Mouse (Mus musculus): ENCODE results near the gene Gtf3c1. TPM values are rescaled to one million over a fixed set of nuclear protein-coding genes. Genes with fewer than 3 reads are reported as not detected.

Gtf3c1 gene
- polyA plus RNA-seq, 1 experiment from 2014 or later: 32.6 TPM

- H3K4me1 ChIP-seq: peaks cover 9% of the 10 kb centered on the region
- no peak overlapping the region for H3K9ac ChIP-seq
- H3K4me2 ChIP-seq: no peak overlapping the region
- H3K9me3 ChIP-seq (replicated peaks): no peaks in the 10 kb centered on the region
- ATAC-seq: 0 out of 2 replicates have a peak, but pooled peaks have one; percentile 9
- H3K36me3 ChIP-seq (ENCODE audit: poor library complexity, severe bottlenecking): peaks cover 39% of the 10 kb centered on the region
- peak overlapping the region; percentile 25; the same call in 1 of the 2 replicates for H3K27ac ChIP-seq
- WGBS: 78% methylated on average over 6 of the region's 6 CpGs
- H3K4me3 ChIP-seq: no peak overlapping the region
- H3K27me3 ChIP-seq: no peaks in the 10 kb centered on the region
Observed at GRCm38 (mm10) chr7:125638376-125638775, 69.2 kb downstream of the Gtf3c1 start.

- H3K9me3 ChIP-seq (replicated peaks): no peaks in the 10 kb centered on the region
- H3K27ac ChIP-seq: no peak overlapping the region
- no peak for ATAC-seq
- peaks cover 9% of the 10 kb centered on the region for H3K4me1 ChIP-seq
- no peaks in the 10 kb centered on the region for H3K27me3 ChIP-seq
- peaks cover 30% of the 10 kb centered on the region for H3K36me3 ChIP-seq (ENCODE audit: poor library complexity, severe bottlenecking)
- H3K4me2 ChIP-seq: no peak overlapping the region
- no peak overlapping the region for H3K9ac ChIP-seq
- 88% methylated on average over 8 of the region's 8 CpGs for WGBS
- H3K4me3 ChIP-seq: no peak overlapping the region
Observed at GRCm38 (mm10) chr7:125637220-125638140, 70.1 kb downstream of the Gtf3c1 start.

GRCm38 (mm10) chr7:125630989-125631388, 76.6 kb downstream of the Gtf3c1 start:
- Histone ChIP-seq H3K9me3 (replicated peaks) (no peaks in the 10 kb centered on the region), H3K9ac (no peak overlapping the region), H3K27ac (no peak overlapping the region), H3K36me3 (ENCODE audit: poor library complexity, severe bottlenecking) (no peaks in the 10 kb centered on the region), H3K4me2 (no peak overlapping the region), H3K27me3 (no peaks in the 10 kb centered on the region), H3K4me1 (peaks cover 5% of the 10 kb centered on the region; the same call in 1 of the 2 replicates), H3K4me3 (no peak overlapping the region)
- no peak for ATAC-seq
- 84% methylated on average over 3 of the region's 3 CpGs for WGBS

GRCm38 (mm10) chr7:125630317-125630716, 77.3 kb downstream of the Gtf3c1 start:
- Histone ChIP-seq H3K4me1 (peaks cover 5% of the 10 kb centered on the region; the same call in 1 of the 2 replicates), H3K9me3 (replicated peaks) (no peaks in the 10 kb centered on the region), H3K9ac (no peak overlapping the region), H3K4me3 (no peak overlapping the region), H3K36me3 (ENCODE audit: poor library complexity, severe bottlenecking) (no peaks in the 10 kb centered on the region), H3K27me3 (no peaks in the 10 kb centered on the region), H3K27ac (no peak overlapping the region), H3K4me2 (no peak overlapping the region)
- 73% methylated on average over 4 of the region's 4 CpGs for WGBS
- ATAC-seq: no peak

- no peaks in the 10 kb centered on the region for H3K9me3 ChIP-seq (replicated peaks)
- H3K36me3 ChIP-seq (ENCODE audit: poor library complexity, severe bottlenecking): no peaks in the 10 kb centered on the region
- ATAC-seq: no peak
- H3K27ac ChIP-seq: no peak overlapping the region
- H3K27me3 ChIP-seq: no peaks in the 10 kb centered on the region
- no peak overlapping the region for H3K9ac ChIP-seq
- 69% methylated on average over 7 of the region's 7 CpGs for WGBS
- no peak overlapping the region for H3K4me3 ChIP-seq
- H3K4me2 ChIP-seq: no peak overlapping the region
- no peaks in the 10 kb centered on the region for H3K4me1 ChIP-seq
Observed at GRCm38 (mm10) chr7:125625829-125626228, 81.8 kb downstream of the Gtf3c1 start.

- 66% methylated on average over 4 of the region's 4 CpGs for WGBS
- no peak overlapping the region for H3K4me3 ChIP-seq
- no peaks in the 10 kb centered on the region for H3K36me3 ChIP-seq (ENCODE audit: poor library complexity, severe bottlenecking)
- no peaks in the 10 kb centered on the region for H3K27me3 ChIP-seq
- H3K9me3 ChIP-seq (replicated peaks): no peaks in the 10 kb centered on the region
- H3K9ac ChIP-seq: no peak overlapping the region
- no peaks in the 10 kb centered on the region for H3K4me1 ChIP-seq
- no peak overlapping the region for H3K4me2 ChIP-seq
- no peak overlapping the region for H3K27ac ChIP-seq
- no peak for ATAC-seq
Observed at GRCm38 (mm10) chr7:125625219-125625618, 82.4 kb downstream of the Gtf3c1 start.

- no peaks in the 10 kb centered on the region for H3K9me3 ChIP-seq (replicated peaks)
- no peaks in the 10 kb centered on the region for H3K36me3 ChIP-seq (ENCODE audit: poor library complexity, severe bottlenecking)
- ATAC-seq: no peak
- WGBS: 84% methylated on average over 7 of the region's 7 CpGs
- H3K4me2 ChIP-seq: no peak overlapping the region
- no peak overlapping the region for H3K27ac ChIP-seq
- H3K27me3 ChIP-seq: no peaks in the 10 kb centered on the region
- H3K4me3 ChIP-seq: no peak overlapping the region
- H3K4me1 ChIP-seq: no peaks in the 10 kb centered on the region
- H3K9ac ChIP-seq: no peak overlapping the region
Observed at GRCm38 (mm10) chr7:125622741-125623685, 84.6 kb downstream of the Gtf3c1 start.

- no peaks in the 10 kb centered on the region for H3K4me1 ChIP-seq
- H3K36me3 ChIP-seq (ENCODE audit: poor library complexity, severe bottlenecking): no peaks in the 10 kb centered on the region
- no peak overlapping the region for H3K4me3 ChIP-seq
- H3K4me2 ChIP-seq: no peak overlapping the region
- H3K9me3 ChIP-seq (replicated peaks): no peaks in the 10 kb centered on the region
- H3K27me3 ChIP-seq: no peaks in the 10 kb centered on the region
- no peak overlapping the region for H3K9ac ChIP-seq
- ATAC-seq: no peak
- no peak overlapping the region for H3K27ac ChIP-seq
- 80% methylated on average over 4 of the region's 4 CpGs for WGBS
Observed at GRCm38 (mm10) chr7:125620077-125620476, 87.5 kb downstream of the Gtf3c1 start.

GRCm38 (mm10) chr7:125618016-125618415, 89.6 kb downstream of the Gtf3c1 start:
- Histone ChIP-seq H3K27me3 (no peaks in the 10 kb centered on the region), H3K4me3 (no peak overlapping the region), H3K9me3 (replicated peaks) (no peaks in the 10 kb centered on the region), H3K9ac (no peak overlapping the region), H3K36me3 (ENCODE audit: poor library complexity, severe bottlenecking) (no peaks in the 10 kb centered on the region), H3K4me1 (no peaks in the 10 kb centered on the region), H3K4me2 (no peak overlapping the region), H3K27ac (no peak overlapping the region)
- 88% methylated on average over 7 of the region's 7 CpGs for WGBS
- no peak for ATAC-seq

GRCm38 (mm10) chr7:125615453-125615852, 92.1 kb downstream of the Gtf3c1 start:
- Histone ChIP-seq H3K9ac (no peak overlapping the region), H3K9me3 (replicated peaks) (no peaks in the 10 kb centered on the region), H3K4me2 (no peak overlapping the region), H3K27ac (no peak overlapping the region), H3K4me3 (no peak overlapping the region), H3K27me3 (no peaks in the 10 kb centered on the region), H3K4me1 (no peaks in the 10 kb centered on the region), H3K36me3 (ENCODE audit: poor library complexity, severe bottlenecking) (no peaks in the 10 kb centered on the region)
- WGBS: 90% methylated on average over 7 of the region's 7 CpGs
- ATAC-seq: no peak

- Histone ChIP-seq H3K27ac (no peak overlapping the region), H3K27me3 (no peaks in the 10 kb centered on the region), H3K4me3 (no peak overlapping the region), H3K9me3 (replicated peaks) (no peaks in the 10 kb centered on the region), H3K4me2 (no peak overlapping the region), H3K36me3 (ENCODE audit: poor library complexity, severe bottlenecking) (no peaks in the 10 kb centered on the region), H3K4me1 (no peaks in the 10 kb centered on the region), H3K9ac (no peak overlapping the region)
- no peak for ATAC-seq
- WGBS: 84% methylated on average over 5 of the region's 5 CpGs
Observed at GRCm38 (mm10) chr7:125613579-125613978, 94.0 kb downstream of the Gtf3c1 start.

- H3K9ac ChIP-seq: no peak overlapping the region
- no peak for ATAC-seq
- H3K36me3 ChIP-seq (ENCODE audit: poor library complexity, severe bottlenecking): no peaks in the 10 kb centered on the region
- no peaks in the 10 kb centered on the region for H3K27me3 ChIP-seq
- no peak overlapping the region for H3K27ac ChIP-seq
- H3K9me3 ChIP-seq (replicated peaks): no peaks in the 10 kb centered on the region
- H3K4me1 ChIP-seq: no peaks in the 10 kb centered on the region
- H3K4me2 ChIP-seq: no peak overlapping the region
- no peak overlapping the region for H3K4me3 ChIP-seq
- 88% methylated on average over 4 of the region's 4 CpGs for WGBS
Observed at GRCm38 (mm10) chr7:125608183-125608688, 99.3 kb downstream of the Gtf3c1 start.

Data from forebrain, embryonic 13.5 days (tissue).